Mouse (Mus musculus): Measurements from ENCODE around the gene Ccdc65.

GRCm38 (mm10) chr15:98717301-98717700 is 9.3 kb downstream of the Ccdc65 start:
- TF ChIP-seq CTCF (IDR thresholded peaks at IDR 0.05; ENCODE audit: control insufficient read depth, insufficient read depth, insufficient replicate concordance, low read depth, low read length) (no peak), POLR2A (IDR thresholded peaks at IDR 0.05; ENCODE audit: control insufficient read depth, low read depth, low read length) (no peak)

Measured in testis, adult 2 months (tissue).